Mouse (Mus musculus) limb, embryonic 12.5 days (tissue): ENCODE data around the gene Tex264. TPM values are rescaled to one million over a fixed set of nuclear protein-coding genes. Genes with fewer than 3 reads are reported as not detected.
A peak's percentile ranks its signal among the peaks of the same experiment; 100 is the strongest.

ENCODE experiments used
- ATAC-seq: fragments of 200-750 bp; cut with Nextera tagmentation; 2 replicates; pipeline ENCODE4 v1.8.0; 2017; ENCODE audit warnings: low read depth, moderate TSS enrichment; ENCODE audit not compliant: insufficient number of reproducible peaks, insufficient read depth, low FRiP score, low TSS enrichment
- H3K27ac ChIP-seq: fragments of 300-500 bp; sonication (generic); 2 replicates; pipeline ENCODE4 v1.5.1; 2016; ENCODE audit warnings: mild to moderate bottlenecking, moderate library complexity
- H3K27me3 ChIP-seq: fragments of 300-500 bp; sonication (generic); 2 replicates; pipeline ENCODE4 v1.6.1; 2016; ENCODE audit warnings: mild to moderate bottlenecking, moderate library complexity
- H3K36me3 ChIP-seq: fragments of 300-500 bp; sonication (generic); 2 replicates; pipeline ENCODE4 v1.6.1; 2016; ENCODE audit warnings: mild to moderate bottlenecking, moderate library complexity
- H3K4me1 ChIP-seq: fragments of 300-500 bp; sonication (generic); replicated peaks from 2 replicates; pipeline ENCODE4 v1.6.1; 2016
- H3K4me2 ChIP-seq: fragments of 300-500 bp; sonication (generic); 2 replicates; pipeline ENCODE4 v1.6.1; 2016; ENCODE audit warnings: mild to moderate bottlenecking, moderate library complexity
- H3K4me3 ChIP-seq: fragments of 300-500 bp; sonication (generic); replicated peaks from 2 replicates; pipeline ENCODE4 v1.5.1; 2016; ENCODE audit warnings: mild to moderate bottlenecking
- H3K9ac ChIP-seq: fragments of 300-500 bp; sonication (generic); replicated peaks from 2 replicates; pipeline ENCODE4 v1.6.1; 2016; ENCODE audit warnings: mild to moderate bottlenecking, moderate library complexity
- H3K9me3 ChIP-seq: fragments of 300-500 bp; sonication (generic); 2 replicates; pipeline ENCODE4 v1.6.1; 2016; ENCODE audit warnings: mild to moderate bottlenecking, moderate library complexity
- WGBS: fragments of 180-500 bp; shearing (Covaris S2); methylation state at CpG from one replicate; pipeline ENCODE4 v1.1.7; 2016; 5-methylcytosine and 5-hydroxymethylcytosine counted together
- polyA plus RNA-seq: library from polyadenylated mRNA; unstranded; fragments of >200 nt; fragmentation: Nextera tagmentation; extraction: Ambion mirVana; gene quantifications from 2 replicates; pipeline ENCODE4 v1.2.1, GENCODE M21; 2016

Tex264 gene
- polyA plus RNA-seq, 1 experiment from 2014 or later: 36.8 TPM

DNA sequence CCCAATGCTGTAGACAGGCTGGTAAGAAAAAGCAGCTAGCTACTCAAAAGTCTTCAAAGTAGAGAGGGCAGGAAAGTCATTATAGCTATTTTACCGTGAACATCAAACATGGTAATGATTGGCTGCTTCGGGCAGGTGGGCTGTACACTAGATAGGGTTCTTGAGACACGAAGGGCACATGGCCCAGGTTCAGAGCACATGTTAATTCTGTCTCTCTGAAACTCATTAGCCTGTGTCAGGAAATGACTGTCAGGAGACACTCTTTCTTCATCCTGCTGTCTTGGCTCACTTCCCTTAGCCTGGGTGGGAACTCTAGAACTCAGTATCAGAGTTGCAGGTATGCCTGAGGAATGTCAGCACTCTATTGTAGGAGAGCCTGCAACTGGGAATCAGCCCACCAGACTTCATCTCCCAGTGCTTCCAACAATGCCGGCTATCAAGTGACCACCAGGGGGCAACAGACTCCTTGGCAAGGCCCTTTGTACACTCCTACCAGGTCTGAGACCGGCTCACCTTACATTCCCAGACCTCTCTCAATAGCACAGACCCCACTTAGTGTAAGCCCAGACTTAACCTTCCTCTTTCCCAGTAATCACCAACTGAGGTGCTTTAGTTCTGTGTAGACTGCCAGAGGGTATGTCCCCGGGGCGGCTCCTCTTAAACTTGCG, 1.4 kb upstream of the Tex264 start:
- peak; percentile 80 for ATAC-seq
- no peak overlapping the region for H3K27ac ChIP-seq
- H3K4me2 ChIP-seq: peak overlapping the region; percentile 34

DNA sequence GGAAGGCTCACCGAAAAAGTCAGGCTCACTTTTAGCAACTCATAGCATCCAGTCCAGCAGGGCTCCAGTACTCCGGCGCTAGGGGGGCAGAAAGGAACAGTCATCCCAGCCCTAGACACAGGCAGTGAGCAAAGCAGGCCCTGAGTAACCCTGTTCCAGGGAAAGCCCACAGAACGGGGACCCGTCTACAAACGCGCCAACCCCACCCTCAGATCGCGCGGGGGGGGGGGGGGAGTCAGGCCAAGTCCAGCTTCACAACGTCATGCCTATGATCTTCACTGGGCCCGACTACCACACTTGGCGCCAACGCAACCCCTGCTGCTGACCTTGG, 844 bp downstream of the Tex264 start:
- H3K4me2 ChIP-seq: peak overlapping the region; percentile 89
- peaks cover 33% of the 10 kb centered on the region for H3K36me3 ChIP-seq
- no peaks in the 10 kb centered on the region for H3K9me3 ChIP-seq
- peak overlapping the region; percentile 87 for H3K4me3 ChIP-seq
- H3K27me3 ChIP-seq: no peaks in the 10 kb centered on the region
- peak overlapping the region; percentile 90 for H3K27ac ChIP-seq
- no peak for ATAC-seq
- peaks cover 25% of the 10 kb centered on the region for H3K4me1 ChIP-seq
- H3K9ac ChIP-seq: peak overlapping the region; percentile 83
- 10% methylated on average over 9 of the region's 14 CpGs for WGBS

More for the DNA sequence above, 1.4 kb upstream of the Tex264 start:
- 27% methylated on average over 8 of the region's 8 CpGs for WGBS
- Histone ChIP-seq H3K27me3 (no peaks in the 10 kb centered on the region), H3K36me3 (peaks cover 20% of the 10 kb centered on the region), H3K9me3 (no peaks in the 10 kb centered on the region), H3K4me1 (peaks cover 25% of the 10 kb centered on the region), H3K4me3 (no peak overlapping the region), H3K9ac (no peak overlapping the region)

DNA sequence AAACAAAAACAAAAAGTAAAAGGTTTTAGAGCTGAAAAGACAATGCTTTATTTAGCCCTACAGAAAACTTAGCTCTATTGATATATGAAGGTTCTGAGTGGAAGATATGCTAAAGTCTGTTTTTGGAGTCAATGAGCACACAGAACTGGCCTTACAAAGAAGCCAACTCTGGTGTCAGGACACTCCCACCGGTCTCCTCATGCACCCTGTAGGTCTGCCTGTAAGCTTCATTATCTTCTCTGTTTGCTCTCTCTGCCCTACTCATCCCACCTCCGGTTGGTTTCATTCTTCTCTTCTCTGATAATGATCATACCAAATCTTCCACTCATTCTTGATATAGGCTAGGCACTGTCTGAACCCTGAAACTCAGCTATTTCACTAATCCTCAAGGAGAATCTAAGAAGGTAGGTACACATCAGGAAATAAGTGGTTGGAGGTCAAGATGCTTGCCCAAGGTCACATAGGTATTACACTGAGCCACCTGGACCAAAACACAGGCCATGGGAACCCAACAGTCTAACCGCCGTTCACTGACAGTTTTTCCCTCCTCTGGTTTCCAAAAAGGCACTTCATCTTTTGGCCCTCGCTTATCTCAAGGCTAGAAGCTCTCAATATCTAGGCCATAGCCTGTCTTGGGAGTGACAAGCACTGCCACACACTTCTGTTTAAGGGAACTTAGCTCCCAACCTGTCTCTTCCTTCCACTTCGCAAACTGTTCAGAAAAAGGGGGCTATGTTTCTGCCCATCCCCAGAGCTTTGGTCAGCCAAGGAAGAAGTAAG, 1.4 kb downstream of the Tex264 start:
- peak overlapping the region; percentile 87 for H3K4me3 ChIP-seq
- peaks cover 34% of the 10 kb centered on the region for H3K36me3 ChIP-seq
- peaks cover 25% of the 10 kb centered on the region for H3K4me1 ChIP-seq
- H3K9ac ChIP-seq: peak overlapping the region; percentile 83
- 79% methylated on average over 6 of the region's 6 CpGs for whole genome bisulfite sequencing
- peak overlapping the region; percentile 89 for H3K4me2 ChIP-seq
- peak overlapping the region; percentile 90; the same call in 1 of the 2 replicates for H3K27ac ChIP-seq
- ATAC-seq: no peak
- no peaks in the 10 kb centered on the region for H3K9me3 ChIP-seq
- H3K27me3 ChIP-seq: no peaks in the 10 kb centered on the region

DNA sequence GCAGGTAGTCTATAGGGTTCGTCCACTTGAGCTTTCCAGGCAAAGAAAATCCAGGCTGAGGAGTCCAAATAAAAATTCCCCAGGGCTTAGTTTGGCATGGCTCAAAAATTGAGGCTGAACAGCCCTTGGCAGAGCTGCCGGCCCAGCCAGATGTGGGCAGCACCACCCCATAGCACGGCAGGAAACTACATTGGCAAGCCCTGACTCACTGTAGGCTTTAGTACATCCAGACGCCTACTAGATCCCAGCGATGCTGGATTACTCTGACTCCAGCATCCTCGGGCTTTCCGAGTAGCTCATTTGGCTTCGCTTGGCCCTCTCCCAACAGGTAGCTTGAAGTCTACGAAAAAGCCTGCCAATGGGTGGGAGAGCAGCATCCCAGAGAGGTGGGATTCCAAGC, 4.7 kb downstream of the Tex264 start:
- no peak overlapping the region for H3K4me3 ChIP-seq
- H3K36me3 ChIP-seq: peaks cover 55% of the 10 kb centered on the region
- 87% methylated on average over 9 of the region's 9 CpGs for WGBS
- no peaks in the 10 kb centered on the region for H3K27me3 ChIP-seq
- no peak overlapping the region for H3K4me2 ChIP-seq
- H3K9ac ChIP-seq: no peak overlapping the region
- H3K9me3 ChIP-seq: no peaks in the 10 kb centered on the region
- no peak for ATAC-seq
- peaks cover 12% of the 10 kb centered on the region for H3K4me1 ChIP-seq
- no peak overlapping the region for H3K27ac ChIP-seq

DNA sequence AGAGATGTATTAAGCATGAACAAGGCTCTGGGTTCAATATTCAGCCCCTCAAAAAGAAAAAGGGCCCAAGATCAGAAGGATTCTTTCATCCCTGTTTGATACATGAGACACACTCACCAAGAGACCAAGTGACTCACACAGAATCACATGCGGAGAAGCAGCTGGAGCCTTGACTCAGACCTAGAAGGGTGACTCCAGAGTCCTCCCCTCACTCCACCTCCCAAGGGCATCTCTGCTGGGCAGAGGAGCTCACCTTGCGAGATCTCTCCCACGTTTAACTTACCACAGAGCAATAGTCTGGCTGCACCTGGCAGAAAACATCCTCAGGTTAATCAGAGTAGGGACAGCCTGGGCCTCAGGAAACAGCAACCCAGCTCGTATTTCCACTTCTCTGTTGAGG, 7.5 kb downstream of the Tex264 start:
- 79% methylated on average over 4 of the region's 4 CpGs for WGBS
- peaks cover 63% of the 10 kb centered on the region for H3K36me3 ChIP-seq
- ATAC-seq: no peak
- H3K9me3 ChIP-seq: no peaks in the 10 kb centered on the region
- no peaks in the 10 kb centered on the region for H3K27me3 ChIP-seq
- H3K4me3 ChIP-seq: no peak overlapping the region
- H3K9ac ChIP-seq: no peak overlapping the region
- H3K27ac ChIP-seq: no peak overlapping the region
- no peak overlapping the region for H3K4me2 ChIP-seq
- no peaks in the 10 kb centered on the region for H3K4me1 ChIP-seq

DNA sequence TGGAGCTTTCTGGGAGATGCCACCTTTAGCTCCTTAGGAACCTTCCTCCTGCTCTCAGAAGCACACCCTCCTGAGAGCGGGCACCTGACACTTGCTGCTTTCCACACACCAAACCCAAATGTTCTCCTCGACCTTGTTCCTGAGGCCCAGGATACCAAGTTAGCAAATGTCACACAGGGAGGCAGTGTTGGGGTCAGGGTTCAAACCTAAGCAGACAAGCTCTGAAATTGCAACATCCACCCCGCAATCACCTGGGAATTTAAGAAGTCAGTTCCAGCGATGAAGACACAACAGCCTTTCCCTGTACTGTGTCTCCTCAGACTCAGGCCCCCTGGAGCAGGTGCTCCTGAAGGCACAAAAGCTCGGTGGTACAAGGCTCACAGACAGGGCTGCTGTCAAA, 8.0 kb downstream of the Tex264 start:
- Histone ChIP-seq H3K9me3 (no peaks in the 10 kb centered on the region), H3K27ac (no peak overlapping the region), H3K9ac (no peak overlapping the region), H3K4me1 (no peaks in the 10 kb centered on the region), H3K4me2 (no peak overlapping the region), H3K36me3 (peaks cover 67% of the 10 kb centered on the region), H3K27me3 (no peaks in the 10 kb centered on the region), H3K4me3 (no peak overlapping the region)
- ATAC-seq: no peak
- 81% methylated on average over 5 of the region's 5 CpGs for WGBS

DNA sequence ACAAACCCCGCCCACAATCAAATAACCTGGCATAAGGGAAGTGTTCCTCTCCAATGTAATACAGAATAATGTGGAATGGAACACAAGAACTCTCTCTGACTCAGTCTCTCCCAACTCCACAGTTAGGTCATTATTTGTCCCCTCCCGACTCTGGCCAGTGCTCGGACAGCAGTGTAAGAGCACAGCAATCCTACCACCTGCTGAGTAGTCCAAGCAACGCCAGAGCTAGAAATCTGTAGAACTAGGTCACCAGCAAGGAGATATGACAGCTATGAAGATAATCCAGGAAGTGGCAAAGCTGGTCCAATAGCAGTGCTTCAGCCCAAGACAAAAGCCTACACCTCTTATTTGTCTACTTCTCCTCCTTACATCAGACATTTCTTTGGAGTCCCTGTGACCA, 9.2 kb downstream of the Tex264 start:
- no peak overlapping the region for H3K4me3 ChIP-seq
- H3K27ac ChIP-seq: no peak overlapping the region
- no peaks in the 10 kb centered on the region for H3K4me1 ChIP-seq
- H3K9me3 ChIP-seq: no peaks in the 10 kb centered on the region
- 79% methylated on average over 4 of the region's 4 CpGs for WGBS
- H3K4me2 ChIP-seq: no peak overlapping the region
- H3K36me3 ChIP-seq: peaks cover 71% of the 10 kb centered on the region
- ATAC-seq: no peak
- no peak overlapping the region for H3K9ac ChIP-seq
- H3K27me3 ChIP-seq: no peaks in the 10 kb centered on the region

DNA sequence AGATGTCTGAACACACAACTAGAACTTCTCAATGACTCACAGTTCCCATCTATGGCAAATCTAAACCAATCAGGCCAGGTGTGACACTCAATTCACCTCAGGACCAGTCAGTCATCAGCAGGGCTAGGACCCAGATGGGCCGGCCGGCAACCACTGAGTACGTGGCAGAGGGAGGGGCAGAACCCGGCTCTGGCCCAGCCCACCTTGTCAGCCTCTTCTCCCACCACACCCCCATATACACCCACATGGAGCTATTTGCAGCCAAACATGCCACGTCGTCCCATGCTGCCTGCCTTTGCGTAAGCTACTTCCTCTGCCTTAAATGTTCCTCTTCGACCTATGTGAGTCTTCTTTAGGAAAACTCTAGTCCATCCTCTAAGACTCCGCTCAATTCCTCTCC, 9.8 kb downstream of the Tex264 start:
- no peak overlapping the region for H3K4me3 ChIP-seq
- H3K4me2 ChIP-seq: no peak overlapping the region
- H3K27me3 ChIP-seq: no peaks in the 10 kb centered on the region
- no peaks in the 10 kb centered on the region for H3K4me1 ChIP-seq
- no peak for ATAC-seq
- peaks cover 71% of the 10 kb centered on the region for H3K36me3 ChIP-seq
- 67% methylated on average over 9 of the region's 9 CpGs for WGBS
- no peak overlapping the region for H3K27ac ChIP-seq
- no peak overlapping the region for H3K9ac ChIP-seq
- H3K9me3 ChIP-seq: no peaks in the 10 kb centered on the region

DNA sequence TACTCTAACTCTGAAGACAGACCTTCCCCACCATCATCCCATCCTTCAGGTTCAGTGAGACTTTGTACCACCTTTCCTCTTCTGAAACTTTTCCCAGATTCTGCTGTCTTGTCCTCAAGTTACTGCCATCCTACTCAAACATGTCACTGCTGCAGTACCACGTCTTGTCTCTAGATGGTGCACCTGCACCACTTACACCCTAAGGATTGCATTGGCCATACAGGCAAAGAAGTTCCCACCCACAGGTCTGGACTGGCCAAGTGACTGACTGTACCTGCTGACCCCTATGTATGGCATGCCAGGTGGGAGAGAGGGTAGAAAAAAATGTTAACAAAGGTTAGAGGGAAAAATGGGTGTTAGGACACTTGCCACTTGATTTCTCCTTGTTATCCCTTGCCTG, 10.2 kb downstream of the Tex264 start:
- H3K4me2 ChIP-seq: no peak overlapping the region
- WGBS: 0% methylated on average over 1 of the region's 1 CpGs
- no peaks in the 10 kb centered on the region for H3K27me3 ChIP-seq
- H3K9ac ChIP-seq: no peak overlapping the region
- H3K4me3 ChIP-seq: no peak overlapping the region
- peak; percentile 66; the same call in 1 of the 2 replicates for ATAC-seq
- H3K9me3 ChIP-seq: no peaks in the 10 kb centered on the region
- peaks cover 71% of the 10 kb centered on the region for H3K36me3 ChIP-seq
- no peak overlapping the region for H3K27ac ChIP-seq
- no peaks in the 10 kb centered on the region for H3K4me1 ChIP-seq

DNA sequence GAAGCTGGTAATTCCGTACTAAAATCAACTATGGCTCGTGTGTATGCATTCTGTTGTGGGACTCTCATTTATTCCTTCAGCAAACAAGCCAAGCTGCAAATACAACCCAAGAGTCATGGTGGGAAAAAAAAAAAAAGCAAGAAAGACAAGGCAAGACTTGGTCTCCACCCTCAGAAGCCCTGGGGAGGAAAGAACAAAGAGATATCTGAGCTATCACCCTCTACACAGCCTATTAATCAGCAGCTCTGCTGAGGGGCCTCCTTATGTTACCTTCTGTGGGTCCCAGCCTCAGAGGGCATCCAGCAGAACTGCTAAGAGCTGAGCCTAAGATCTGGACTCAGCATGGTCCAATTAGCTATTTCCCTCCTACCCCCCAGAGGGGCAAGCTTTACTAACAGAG, 11.9 kb downstream of the Tex264 start:
- no peaks in the 10 kb centered on the region for H3K4me1 ChIP-seq
- no peak overlapping the region for H3K27ac ChIP-seq
- no peaks in the 10 kb centered on the region for H3K27me3 ChIP-seq
- no peak for ATAC-seq
- peaks cover 71% of the 10 kb centered on the region for H3K36me3 ChIP-seq
- H3K9ac ChIP-seq: no peak overlapping the region
- 83% methylated on average over 2 of the region's 2 CpGs for WGBS
- no peak overlapping the region for H3K4me2 ChIP-seq
- no peaks in the 10 kb centered on the region for H3K9me3 ChIP-seq
- H3K4me3 ChIP-seq: no peak overlapping the region

DNA sequence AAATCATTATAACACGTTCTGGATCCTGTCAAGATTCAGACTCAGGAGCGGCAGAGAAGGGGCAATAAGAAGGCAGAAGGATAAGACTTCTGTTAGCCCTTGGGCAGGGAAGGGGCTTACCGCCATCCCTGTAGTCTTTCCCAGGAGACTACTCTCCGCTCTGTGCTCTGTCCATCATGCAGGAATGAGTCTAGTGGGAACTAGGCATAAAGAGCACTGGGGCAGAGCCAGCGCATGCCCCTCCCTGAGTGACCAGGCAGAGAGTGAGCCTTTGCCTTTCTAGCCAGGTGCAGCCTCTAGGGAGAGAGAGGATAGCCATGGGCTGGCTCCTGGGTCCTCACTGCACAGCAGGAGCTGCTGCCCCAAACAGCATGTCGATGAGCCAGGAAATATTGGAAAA, 20.9 kb downstream of the Tex264 start:
- Histone ChIP-seq H3K27ac (no peak overlapping the region), H3K36me3 (peaks cover 87% of the 10 kb centered on the region), H3K9me3 (no peaks in the 10 kb centered on the region), H3K4me2 (no peak overlapping the region), H3K4me3 (no peak overlapping the region), H3K9ac (no peak overlapping the region), H3K27me3 (no peaks in the 10 kb centered on the region), H3K4me1 (no peaks in the 10 kb centered on the region)
- WGBS: 74% methylated on average over 6 of the region's 6 CpGs
- ATAC-seq: no peak

DNA sequence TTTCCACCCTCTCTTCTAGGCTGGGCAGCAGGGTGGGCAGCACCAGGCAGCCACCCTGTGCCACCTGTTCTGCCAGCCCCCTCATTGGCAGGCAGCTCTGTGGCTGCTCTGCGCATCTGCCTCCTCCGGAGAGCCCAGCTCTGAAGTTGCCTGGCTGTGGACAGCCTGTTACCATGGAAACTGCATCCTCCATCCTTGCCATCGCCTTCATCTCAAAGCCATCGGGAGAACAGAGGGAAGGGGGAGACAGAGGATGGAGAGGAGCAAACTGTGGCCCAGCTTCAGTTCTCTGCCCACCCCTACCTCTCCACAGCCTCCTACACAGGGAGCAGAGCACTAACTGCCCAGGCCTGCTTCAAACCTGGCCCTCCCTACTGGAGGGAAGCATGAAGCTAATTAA, 21.3 kb downstream of the Tex264 start:
- Histone ChIP-seq H3K27me3 (no peaks in the 10 kb centered on the region), H3K4me2 (no peak overlapping the region), H3K4me3 (no peak overlapping the region), H3K27ac (no peak overlapping the region), H3K4me1 (no peaks in the 10 kb centered on the region), H3K36me3 (peaks cover 87% of the 10 kb centered on the region), H3K9ac (no peak overlapping the region), H3K9me3 (no peaks in the 10 kb centered on the region)
- ATAC-seq: no peak
- WGBS: 75% methylated on average over 3 of the region's 4 CpGs
